Mouse (Mus musculus) liver, embryonic 14.5 days (tissue): ENCODE data around the gene Dnm2. TPM values are rescaled to one million over a fixed set of nuclear protein-coding genes. Genes with fewer than 3 reads are reported as not detected.
A peak's percentile ranks its signal among the peaks of the same experiment; 100 is the strongest.

Experiments used
- ATAC-seq: fragments of 200-750 bp; cut with Nextera tagmentation; 2 replicates; pipeline ENCODE4 v1.8.0; 2017; ENCODE audit warnings: moderate number of reproducible peaks, mild to moderate bottlenecking, moderate library complexity; ENCODE audit not compliant: insufficient read depth
- DNase-seq, 3 experiments: peaks; one replicate each; pipeline ENCODE4 v3.0.0-alpha.2; 2012 to 2013; ENCODE audit warnings: low read depth in 3 of 3, low spot score in 3 of 3
- H3K27ac ChIP-seq: fragments of 300-500 bp; sonication (generic); 2 replicates; pipeline ENCODE4 v1.5.1; 2014; ENCODE audit warnings: moderate library complexity, mild to moderate bottlenecking, control low read depth, inconsistent platforms
- H3K27me3 ChIP-seq: fragments of 300-500 bp; sonication (generic); 2 replicates; pipeline ENCODE4 v1.6.1; 2014; ENCODE audit warnings: mild to moderate bottlenecking, low read length, moderate library complexity; ENCODE audit not compliant: control insufficient read depth, insufficient read depth
- H3K36me3 ChIP-seq: fragments of 300-500 bp; sonication (generic); replicated peaks from 2 replicates; pipeline ENCODE4 v1.6.1; 2014; ENCODE audit warnings: low read depth; ENCODE audit not compliant: control insufficient read depth, insufficient read depth
- H3K4me1 ChIP-seq, 2 experiments: fragments of 200-500 bp in 1 of 2; fragments of 300-500 bp in 1 of 2; sonication (generic) in 1 of 2; replicated peaks; 2 replicates each; pipeline ENCODE4 v1.6.1; 2012 to 2014; ENCODE audit warnings: antibody characterized with exemption in 1 of 2, inconsistent platforms in 1 of 2, low read length in 1 of 2; ENCODE audit not compliant: control insufficient read depth in 2 of 2, insufficient read depth in 2 of 2
- H3K4me2 ChIP-seq: fragments of 300-500 bp; sonication (generic); 2 replicates; pipeline ENCODE4 v1.6.1; 2014; ENCODE audit warnings: low read depth, mild to moderate bottlenecking, control low read depth, moderate library complexity
- H3K4me3 ChIP-seq, 2 experiments: fragments of 200-500 bp in 1 of 2; fragments of 300-500 bp in 1 of 2; sonication (generic) in 1 of 2; 2 replicates each; pipeline ENCODE4 v1.5.1; 2012 to 2014; ENCODE audit warnings: low read depth in 2 of 2, low read length in 2 of 2, mild to moderate bottlenecking in 2 of 2, control low read depth in 1 of 2, inconsistent platforms in 1 of 2, moderate library complexity in 1 of 2; ENCODE audit not compliant: insufficient read depth in 1 of 2
- H3K9ac ChIP-seq: fragments of 300-500 bp; sonication (generic); replicated peaks from 2 replicates; pipeline ENCODE4 v1.6.1; 2014; ENCODE audit warnings: mild to moderate bottlenecking, control low read depth, moderate library complexity
- H3K9me3 ChIP-seq: fragments of 300-500 bp; sonication (generic); 2 replicates; pipeline ENCODE4 v1.6.1; 2016; ENCODE audit warnings: low read length, mixed read lengths; ENCODE audit not compliant: control insufficient read depth
- CTCF ChIP-seq: IDR thresholded peaks from 2 replicates; pipeline ENCODE4 v1.5.1; 2016; ENCODE audit warnings: antibody characterized with exemption, low read depth, control low read depth
- EP300 ChIP-seq: IDR thresholded peaks from 2 replicates; pipeline ENCODE4 v1.6.1; 2016; ENCODE audit warnings: antibody characterized with exemption, low read depth
- WGBS: fragments of 180-500 bp; shearing (Covaris S2); extraction: QIAGEN DNeasy Blood & Tissue Kit; methylation state at CpG from one replicate; pipeline ENCODE4 v1.1.7; 2014; ENCODE audit not compliant: insufficient replicate concordance; 5-methylcytosine and 5-hydroxymethylcytosine counted together
- microRNA-seq: library from miRNA; unstranded; fragments of <30 nt; microRNA quantifications from one replicate; pipeline ENCODE4, GENCODE M21; 2016
- polyA plus RNA-seq, 2 experiments: library from polyadenylated mRNA; depleted of rRNA in 1 of 2; stranded (reverse) in 1 of 2; unstranded in 1 of 2; fragments of >200 nt; fragmentation: Nextera tagmentation in 1 of 2; extraction: Ambion mirVana in 1 of 2; gene quantifications; 2 replicates each; pipeline versions ENCODE4 v1.2.1 to v1.2.3; 2012 to 2014

Dnm2 gene
- polyA plus RNA-seq, 2 experiments, result 31.6 to 36.8 TPM

DNA sequence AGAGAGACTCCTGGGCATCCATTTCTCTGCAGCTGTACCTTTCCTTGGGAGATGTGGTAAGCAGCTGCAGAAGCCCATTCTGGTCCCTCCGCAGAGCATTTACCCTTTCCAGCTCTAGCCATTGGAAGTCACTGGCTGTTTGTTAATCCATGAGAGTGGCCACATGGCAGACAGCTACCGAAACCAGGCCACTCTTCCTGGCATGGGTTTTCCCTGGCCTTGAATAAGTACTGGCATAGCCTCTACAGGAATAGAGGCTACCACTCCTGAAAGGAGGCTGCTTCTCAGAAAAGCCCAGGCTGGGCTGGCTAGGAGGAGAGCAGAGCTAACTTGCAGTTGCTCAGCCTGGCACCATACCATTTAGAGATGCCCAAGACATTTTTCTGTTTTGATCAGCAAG is 126.3 kb downstream of the Dnm2 start:
- Histone ChIP-seq H3K4me2 (no peak overlapping the region), H3K36me3 (peaks cover 7% of the 10 kb centered on the region), H3K4me1 (peaks cover 23 to 25% of the 10 kb centered on the region in 2 experiments), H3K9ac (no peak overlapping the region), H3K27me3 (no peaks in the 10 kb centered on the region), H3K27ac (no peak overlapping the region), H3K4me3 (no peak overlapping the region), H3K9me3 (no peaks in the 10 kb centered on the region)
- DNase-seq, result no peak
- ATAC-seq, result no peak
- TF ChIP-seq EP300 (no peak), CTCF (no peak)
- 88% methylated on average over 2 of the region's 2 CpGs for WGBS

DNA sequence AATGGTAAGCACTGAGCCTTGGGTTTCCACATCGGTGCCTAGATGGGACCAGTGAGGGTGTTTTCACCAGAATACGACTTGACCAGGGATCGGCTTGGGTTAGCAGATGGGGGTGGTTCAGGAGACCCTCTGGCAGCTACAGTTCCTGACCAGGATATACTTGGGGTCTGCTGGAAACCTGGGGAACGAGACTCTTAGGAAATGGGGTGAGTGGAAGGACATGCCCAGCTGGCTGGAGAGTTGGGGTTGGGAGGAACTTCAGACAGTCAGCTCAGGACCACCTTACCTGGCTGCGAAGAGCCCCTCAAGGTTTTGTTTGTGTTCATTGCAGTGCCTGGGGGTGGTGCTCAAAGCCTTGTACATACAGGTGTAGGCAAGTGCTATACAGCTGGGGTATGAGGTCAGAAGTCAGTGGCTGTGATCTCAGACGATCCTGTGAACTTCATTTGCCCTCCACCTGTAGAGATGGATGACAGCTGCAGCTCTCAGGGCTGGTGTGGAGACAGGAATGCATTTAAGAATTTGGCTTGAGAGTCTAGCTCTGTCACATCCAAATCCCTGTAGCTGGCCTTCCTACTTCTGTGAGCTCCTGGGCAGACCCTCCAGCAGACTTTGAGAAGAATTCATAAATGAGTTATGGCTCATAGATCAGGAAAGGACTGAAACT is 129.0 kb downstream of the Dnm2 start:
- Histone ChIP-seq H3K4me2 (no peak overlapping the region), H3K27me3 (no peaks in the 10 kb centered on the region), H3K36me3 (peaks cover 9% of the 10 kb centered on the region), H3K9me3 (no peaks in the 10 kb centered on the region), H3K4me1 (peaks cover 40% of the 10 kb centered on the region in 2 experiments), H3K27ac (peak overlapping the region; percentile 33), H3K4me3 (no peak overlapping the region), H3K9ac (0 out of 2 replicates have a peak overlapping the region, but pooled peaks have one; percentile 23)
- no peak for ATAC-seq
- DNase-seq, result no peak
- no peak for TF ChIP-seq EP300
- WGBS, result 81% methylated on average over 6 of the region's 6 CpGs

DNA sequence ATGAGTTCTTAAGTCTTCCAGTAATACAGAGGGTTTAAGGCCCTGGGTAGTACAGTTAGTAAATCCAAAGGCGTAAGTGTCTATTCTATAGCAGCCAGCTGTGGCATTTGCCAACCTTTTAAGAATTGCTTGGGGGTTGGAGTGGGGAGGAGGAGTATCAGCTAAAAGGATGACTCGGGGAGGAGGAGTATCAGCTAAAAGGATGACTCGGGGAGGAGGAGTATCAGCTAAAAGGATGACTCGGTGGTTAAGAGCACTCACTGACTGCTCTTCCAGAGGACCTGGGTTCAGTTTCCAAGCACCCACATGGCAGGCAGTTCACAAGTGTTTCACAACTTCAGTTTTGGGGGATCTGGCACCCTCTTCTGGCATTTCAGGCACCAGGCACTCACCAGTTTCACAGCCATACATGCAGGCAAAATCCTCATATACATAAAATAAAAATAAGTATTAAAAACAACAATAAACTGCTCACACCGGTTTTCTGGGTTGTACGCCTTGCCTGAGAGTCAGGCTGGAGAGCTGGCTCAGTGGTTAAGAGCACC is 130.6 kb downstream of the Dnm2 start:
- DNase-seq, result peak in 2 of 3 experiments; percentile 32 to 36
- H3K36me3 ChIP-seq, result peaks cover 9% of the 10 kb centered on the region
- H3K9me3 ChIP-seq, result no peaks in the 10 kb centered on the region
- H3K27me3 ChIP-seq, result no peaks in the 10 kb centered on the region
- TF ChIP-seq CTCF, result peak; percentile 24
- no peak for TF ChIP-seq EP300
- H3K9ac ChIP-seq, result peak overlapping the region; percentile 40
- H3K4me2 ChIP-seq, result peak overlapping the region; percentile 37; the same call in 1 of the 2 replicates
- 64% methylated on average over 6 of the region's 6 CpGs for WGBS
- H3K27ac ChIP-seq, result peak overlapping the region; percentile 81
- H3K4me3 ChIP-seq, result no peak overlapping the region
- H3K4me1 ChIP-seq, result peaks cover 47 to 49% of the 10 kb centered on the region in 2 experiments
- peak; percentile 43 for ATAC-seq

DNA sequence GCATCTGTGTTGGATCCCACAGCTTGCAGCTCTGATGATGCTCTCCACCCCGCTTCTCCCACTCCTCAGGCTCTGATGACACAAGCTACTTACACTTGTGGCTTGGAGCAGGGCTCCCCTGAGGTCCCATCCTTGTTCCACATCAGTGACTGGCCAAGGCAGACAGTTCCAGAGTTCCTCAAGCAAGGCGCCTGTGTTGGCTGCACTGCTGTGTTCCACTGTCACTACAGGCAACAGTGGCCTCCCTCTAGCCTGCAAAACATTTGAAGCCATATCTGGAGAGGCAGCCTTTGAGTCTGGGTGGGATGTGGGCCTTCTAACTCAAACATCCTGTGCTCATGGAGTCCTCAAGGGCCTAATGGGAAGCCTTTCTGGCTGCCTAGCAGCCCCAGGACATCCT is 132.3 kb downstream of the Dnm2 start:
- Histone ChIP-seq H3K4me2 (no peak overlapping the region), H3K27me3 (no peaks in the 10 kb centered on the region), H3K9me3 (no peaks in the 10 kb centered on the region), H3K4me1 (peaks cover 47 to 49% of the 10 kb centered on the region in 2 experiments), H3K9ac (peak overlapping the region; percentile 1; the same call in 1 of the 2 replicates), H3K36me3 (peaks cover 2% of the 10 kb centered on the region), H3K4me3 (no peak overlapping the region), H3K27ac (peak overlapping the region; percentile 78)
- WGBS, result 80% methylated on average over 2 of the region's 2 CpGs
- ATAC-seq (no peak), DNase-seq (no peak)
- TF ChIP-seq CTCF (no peak), EP300 (no peak)

Small RNAs within 50 kb of the gene (microRNA-seq; reads per million reads assigned to microRNA genes)
- gene Mir199a-1, result not detected

Other genes with a start within 250 kb of the Dnm2 start
- 15.1 and 15.8 TPM in 2 replicates for gene Keap1, start 185.5 kb upstream of the Dnm2 start, polyA plus RNA-seq (2012; rRNA removed)
- gene Keap1, start 185.5 kb upstream of the Dnm2 start, polyA plus RNA-seq (2014; fragmentation: Nextera tagmentation; extraction: Ambion mirVana), result 15.6 and 16.4 TPM in 2 replicates
- 0.06 TPM in 2 replicates for gene S1pr5, start 176.5 kb upstream of the Dnm2 start, polyA plus RNA-seq (2012; rRNA removed)
- gene S1pr5, start 176.5 kb upstream of the Dnm2 start, polyA plus RNA-seq (2014; fragmentation: Nextera tagmentation; extraction: Ambion mirVana), result 0.09 and 0.10 TPM in 2 replicates
- gene Atg4d, start 159.6 kb upstream of the Dnm2 start, polyA plus RNA-seq (2012; rRNA removed), result 21.5 and 38.9 TPM in 2 replicates
- 69.3 and 78.1 TPM in 2 replicates for gene Atg4d, start 159.6 kb upstream of the Dnm2 start, polyA plus RNA-seq (2014; fragmentation: Nextera tagmentation; extraction: Ambion mirVana)
- 14.4 and 21.9 TPM in 2 replicates for gene Kri1, start 136.9 kb upstream of the Dnm2 start, polyA plus RNA-seq (2012; rRNA removed)
- 3.9 and 5.0 TPM in 2 replicates for gene Kri1, start 136.9 kb upstream of the Dnm2 start, polyA plus RNA-seq (2014; fragmentation: Nextera tagmentation; extraction: Ambion mirVana)
- 70.5 and 74.4 TPM in 2 replicates for gene Cdkn2d, start 133.5 kb upstream of the Dnm2 start, polyA plus RNA-seq (2012; rRNA removed)
- 116 and 119 TPM in 2 replicates for gene Cdkn2d, start 133.5 kb upstream of the Dnm2 start, polyA plus RNA-seq (2014; fragmentation: Nextera tagmentation; extraction: Ambion mirVana)
- gene Ap1m2, start 112.6 kb upstream of the Dnm2 start, polyA plus RNA-seq (2012; rRNA removed), result 0.06 and 0.07 TPM in 2 replicates
- 0.16 and 0.24 TPM in 2 replicates for gene Ap1m2, start 112.6 kb upstream of the Dnm2 start, polyA plus RNA-seq (2014; fragmentation: Nextera tagmentation; extraction: Ambion mirVana)
- 10.0 TPM in 2 replicates for gene Slc44a2, start 104.2 kb upstream of the Dnm2 start, polyA plus RNA-seq (2012; rRNA removed)
- 11.6 and 12.7 TPM in 2 replicates for gene Slc44a2, start 104.2 kb upstream of the Dnm2 start, polyA plus RNA-seq (2014; fragmentation: Nextera tagmentation; extraction: Ambion mirVana)
- gene Ilf3, start 57.0 kb upstream of the Dnm2 start, polyA plus RNA-seq (2012; rRNA removed), result 23.3 and 28.2 TPM in 2 replicates
- 33.5 and 36.8 TPM in 2 replicates for gene Ilf3, start 57.0 kb upstream of the Dnm2 start, polyA plus RNA-seq (2014; fragmentation: Nextera tagmentation; extraction: Ambion mirVana)
- 20.0 and 25.4 TPM in 2 replicates for gene Qtrt1, start 13.1 kb upstream of the Dnm2 start, polyA plus RNA-seq (2012; rRNA removed)
- 20.0 and 20.9 TPM in 2 replicates for gene Qtrt1, start 13.1 kb upstream of the Dnm2 start, polyA plus RNA-seq (2014; fragmentation: Nextera tagmentation; extraction: Ambion mirVana)
- gene Tmed1, start 85.3 kb downstream of the Dnm2 start, polyA plus RNA-seq (2012; rRNA removed), result 14.8 and 16.3 TPM in 2 replicates
- 24.8 and 26.4 TPM in 2 replicates for gene Tmed1, start 85.3 kb downstream of the Dnm2 start, polyA plus RNA-seq (2014; fragmentation: Nextera tagmentation; extraction: Ambion mirVana)
- 5.3 and 5.7 TPM in 2 replicates for gene AB124611, start 101.3 kb downstream of the Dnm2 start, polyA plus RNA-seq (2012; rRNA removed)
- gene AB124611, start 101.3 kb downstream of the Dnm2 start, polyA plus RNA-seq (2014; fragmentation: Nextera tagmentation; extraction: Ambion mirVana), result 2.1 and 2.3 TPM in 2 replicates
- gene Carm1, start 122.0 kb downstream of the Dnm2 start, polyA plus RNA-seq (2012; rRNA removed), result 25.6 and 26.4 TPM in 2 replicates
- gene Carm1, start 122.0 kb downstream of the Dnm2 start, polyA plus RNA-seq (2014; fragmentation: Nextera tagmentation; extraction: Ambion mirVana), result 13.6 and 17.1 TPM in 2 replicates
- 14.6 and 15.3 TPM in 2 replicates for gene Timm29, start 167.8 kb downstream of the Dnm2 start, polyA plus RNA-seq (2012; rRNA removed)
- 17.0 and 21.9 TPM in 2 replicates for gene Timm29, start 167.8 kb downstream of the Dnm2 start, polyA plus RNA-seq (2014; fragmentation: Nextera tagmentation; extraction: Ambion mirVana)
- gene Yipf2, start 167.9 kb downstream of the Dnm2 start, polyA plus RNA-seq (2012; rRNA removed), result 6.1 and 6.6 TPM in 2 replicates
- gene Yipf2, start 167.9 kb downstream of the Dnm2 start, polyA plus RNA-seq (2014; fragmentation: Nextera tagmentation; extraction: Ambion mirVana), result 7.7 and 9.0 TPM in 2 replicates
- 17.0 and 20.6 TPM in 2 replicates for gene Smarca4, start 191.3 kb downstream of the Dnm2 start, polyA plus RNA-seq (2012; rRNA removed)
- 17.7 and 22.6 TPM in 2 replicates for gene Smarca4, start 191.3 kb downstream of the Dnm2 start, polyA plus RNA-seq (2014; fragmentation: Nextera tagmentation; extraction: Ambion mirVana)